Mouse (Mus musculus): ENCODE measurements around the gene Serpinb6c. TPM values are rescaled to one million over a fixed set of nuclear protein-coding genes. Genes with fewer than 3 reads are reported as not detected.

Gene Serpinb6c
- total RNA-seq, 1 experiment, result 3.7 TPM

DNA sequence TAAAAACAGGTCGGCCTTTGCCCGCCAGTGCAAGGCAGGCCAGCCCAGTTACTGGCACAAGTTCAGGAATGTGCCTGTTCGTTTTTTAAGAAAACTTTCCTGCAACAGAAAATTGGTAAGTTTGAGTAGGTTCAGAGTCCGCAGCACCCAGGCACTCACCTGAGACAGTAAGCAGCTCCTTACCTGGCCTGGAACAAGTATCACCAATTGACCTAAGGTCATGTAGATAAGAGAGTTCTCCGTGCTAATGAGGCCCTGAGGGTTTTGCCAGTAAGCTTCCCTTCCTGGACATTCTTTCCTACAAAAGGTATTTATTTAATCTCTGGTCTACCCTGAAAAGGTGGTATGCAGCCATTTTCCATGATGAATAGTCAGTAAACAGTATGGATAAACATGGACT lies 16.2 kb upstream of the Serpinb6c start:
- in situ Hi-C loops (cut with MboI; ENCODE audit: low sequenced_read_pairs in 2 of 2, unreplicated experiment in 2 of 2), result no loop called here
- Histone ChIP-seq H3K9me3 (ENCODE audit: control insufficient read depth, insufficient read depth, low read depth, low read length) (no peaks in the 10 kb centered on the region), H3K4me1 (ENCODE audit: control insufficient read depth in 2 of 2, insufficient read depth in 2 of 2, low read length in 2 of 2, poor library complexity in 1 of 2) (peaks cover 3 to 4% of the 10 kb centered on the region in 2 experiments; a peak in 2 of 4 replicates), H3K27ac (ENCODE audit: insufficient read depth, low read depth, low read length, poor library complexity, severe bottlenecking) (peak overlapping the region; percentile 90), H3K4me3 (ENCODE audit: insufficient read depth in 1 of 2, low read depth in 1 of 2, low read length in 2 of 2, poor library complexity in 1 of 2, severe bottlenecking in 1 of 2) (peak overlapping the region; percentile 61 to 74), H3K36me3 (ENCODE audit: control insufficient read depth, insufficient read depth, low read length, poor library complexity, severe bottlenecking) (no peaks in the 10 kb centered on the region; the same call in none of the 2 replicates), H3K9ac (ENCODE audit: insufficient read depth, low read depth, low read length, poor library complexity, severe bottlenecking) (peak overlapping the region; percentile 87)
- TF ChIP-seq HCFC1 (IDR thresholded peaks at IDR 0.05; ENCODE audit: borderline replicate concordance, insufficient read depth, low read length), result no peak
- no peak for TF ChIP-seq MAFK (IDR thresholded peaks at IDR 0.05; ENCODE audit: insufficient read depth, low read depth, low read length)
- TF ChIP-seq ZNF384 (IDR thresholded peaks at IDR 0.05; ENCODE audit: low read depth, low read length), result no peak
- TF ChIP-seq CHD2 (IDR thresholded peaks at IDR 0.05; ENCODE audit: low read depth, low read length), result no peak
- TF ChIP-seq ZC3H11A (IDR thresholded peaks at IDR 0.05; ENCODE audit: borderline replicate concordance, low read depth, low read length), result no peak
- DNase-seq (ENCODE audit: low read depth, low spot score), result no peak

DNA sequence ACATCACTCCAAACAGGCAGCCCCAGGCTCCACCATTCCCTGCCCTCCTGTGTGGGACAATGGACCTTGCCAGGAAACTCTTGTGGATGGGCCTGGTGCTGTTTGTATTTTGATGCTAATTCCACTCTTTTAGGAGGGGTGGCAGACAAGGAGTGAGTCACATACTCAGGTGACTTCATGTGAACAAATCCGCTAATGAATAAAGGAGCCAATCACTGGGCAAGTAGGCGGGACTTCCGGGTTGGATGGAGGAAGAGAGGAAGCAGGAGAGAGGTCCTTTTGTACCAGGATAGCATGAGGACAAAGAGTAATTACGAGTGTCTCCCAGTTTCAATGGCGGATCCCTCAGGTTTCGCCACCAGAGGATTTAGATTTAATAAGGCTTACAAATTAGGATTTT lies 15.5 kb upstream of the Serpinb6c start:
- peak overlapping the region; percentile 61 to 74 for H3K4me3 ChIP-seq (ENCODE audit: insufficient read depth in 1 of 2, low read depth in 1 of 2, low read length in 2 of 2, poor library complexity in 1 of 2, severe bottlenecking in 1 of 2)
- H3K4me1 ChIP-seq (ENCODE audit: control insufficient read depth in 2 of 2, insufficient read depth in 2 of 2, low read length in 2 of 2, poor library complexity in 1 of 2), result peaks cover 3 to 4% of the 10 kb centered on the region in 2 experiments; a peak in 2 of 4 replicates
- H3K27ac ChIP-seq (ENCODE audit: insufficient read depth, low read depth, low read length, poor library complexity, severe bottlenecking), result peak overlapping the region; percentile 90; the same call in 1 of the 2 replicates
- peak; percentile 75 for DNase-seq (ENCODE audit: low read depth, low spot score)
- H3K9ac ChIP-seq (ENCODE audit: insufficient read depth, low read depth, low read length, poor library complexity, severe bottlenecking), result peak overlapping the region; percentile 87; the same call in 1 of the 2 replicates
- H3K9me3 ChIP-seq (ENCODE audit: control insufficient read depth, insufficient read depth, low read depth, low read length), result no peaks in the 10 kb centered on the region
- H3K36me3 ChIP-seq (ENCODE audit: control insufficient read depth, insufficient read depth, low read length, poor library complexity, severe bottlenecking), result no peaks in the 10 kb centered on the region; the same call in none of the 2 replicates
- TF ChIP-seq MAFK (IDR thresholded peaks at IDR 0.05; ENCODE audit: insufficient read depth, low read depth, low read length), result no peak
- TF ChIP-seq ZNF384 (IDR thresholded peaks at IDR 0.05; ENCODE audit: low read depth, low read length), result no peak
- no peak for TF ChIP-seq CHD2 (IDR thresholded peaks at IDR 0.05; ENCODE audit: low read depth, low read length)
- no peak for TF ChIP-seq HCFC1 (IDR thresholded peaks at IDR 0.05; ENCODE audit: borderline replicate concordance, insufficient read depth, low read length)
- TF ChIP-seq ZC3H11A (IDR thresholded peaks at IDR 0.05; ENCODE audit: borderline replicate concordance, low read depth, low read length), result no peak
- in situ Hi-C loops (cut with MboI; ENCODE audit: low sequenced_read_pairs in 2 of 2, unreplicated experiment in 2 of 2), result no loop called here

DNA sequence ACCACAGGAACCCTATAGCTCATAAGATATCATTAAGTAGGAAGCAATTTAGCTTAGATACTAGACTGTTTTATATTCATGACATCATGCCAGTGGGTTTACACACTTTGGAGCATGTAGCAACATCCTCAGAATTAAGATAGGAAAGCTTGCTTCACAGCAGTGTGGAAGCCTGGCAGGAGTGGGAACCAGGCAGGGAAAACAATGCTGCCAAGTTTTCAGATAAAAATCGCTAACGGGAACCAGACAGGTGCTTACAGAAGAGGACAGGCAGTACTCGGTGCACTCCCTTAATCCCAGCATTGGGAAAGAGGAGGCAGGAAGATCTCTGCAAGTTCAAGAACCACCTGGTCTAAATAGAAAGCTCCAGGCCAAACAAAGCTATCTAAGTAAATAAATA lies 1.3 kb upstream of the Serpinb6c start:
- no peaks in the 10 kb centered on the region for H3K36me3 ChIP-seq (ENCODE audit: control insufficient read depth, insufficient read depth, low read length, poor library complexity, severe bottlenecking)
- in situ Hi-C loops (cut with MboI; ENCODE audit: low sequenced_read_pairs in 2 of 2, unreplicated experiment in 2 of 2), result no loop called here
- H3K4me1 ChIP-seq (ENCODE audit: control insufficient read depth in 2 of 2, insufficient read depth in 2 of 2, low read length in 2 of 2, poor library complexity in 1 of 2), result peaks cover 3 to 4% of the 10 kb centered on the region in 2 experiments; a peak in 2 of 4 replicates
- H3K9me3 ChIP-seq (ENCODE audit: control insufficient read depth, insufficient read depth, low read depth, low read length), result no peaks in the 10 kb centered on the region
- no peak overlapping the region for H3K27ac ChIP-seq (ENCODE audit: insufficient read depth, low read depth, low read length, poor library complexity, severe bottlenecking)
- TF ChIP-seq ZC3H11A (IDR thresholded peaks at IDR 0.05; ENCODE audit: borderline replicate concordance, low read depth, low read length) (no peak), CHD2 (IDR thresholded peaks at IDR 0.05; ENCODE audit: low read depth, low read length) (no peak), MAFK (IDR thresholded peaks at IDR 0.05; ENCODE audit: insufficient read depth, low read depth, low read length) (no peak), ZNF384 (IDR thresholded peaks at IDR 0.05; ENCODE audit: low read depth, low read length) (no peak), HCFC1 (IDR thresholded peaks at IDR 0.05; ENCODE audit: borderline replicate concordance, insufficient read depth, low read length) (no peak)
- no peak overlapping the region for H3K9ac ChIP-seq (ENCODE audit: insufficient read depth, low read depth, low read length, poor library complexity, severe bottlenecking)
- no peak for DNase-seq (ENCODE audit: low read depth, low spot score)
- no peak overlapping the region for H3K4me3 ChIP-seq (ENCODE audit: insufficient read depth in 1 of 2, low read depth in 1 of 2, low read length in 2 of 2, poor library complexity in 1 of 2, severe bottlenecking in 1 of 2)

DNA sequence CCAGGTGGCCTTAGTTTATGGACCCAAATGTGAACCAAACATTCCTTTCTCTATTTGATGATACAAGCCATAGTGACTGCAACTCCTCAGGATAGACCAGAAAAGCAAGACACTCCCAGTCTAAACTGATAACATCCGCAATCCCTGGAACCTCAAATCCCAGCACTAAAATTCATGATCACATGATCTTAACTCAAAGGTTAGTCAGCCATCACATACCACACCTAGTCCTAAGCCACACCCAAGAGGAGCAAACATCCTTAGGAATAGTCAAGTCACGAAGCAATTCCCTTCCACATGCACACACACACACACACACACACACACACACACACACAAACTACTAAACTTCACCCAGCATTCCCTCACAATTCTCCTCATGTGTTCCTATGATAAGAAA lies 2.2 kb downstream of the Serpinb6c start:
- no peak overlapping the region for H3K4me3 ChIP-seq (ENCODE audit: insufficient read depth in 1 of 2, low read depth in 1 of 2, low read length in 2 of 2, poor library complexity in 1 of 2, severe bottlenecking in 1 of 2)
- H3K9me3 ChIP-seq (ENCODE audit: control insufficient read depth, insufficient read depth, low read depth, low read length), result no peaks in the 10 kb centered on the region
- TF ChIP-seq ZC3H11A (IDR thresholded peaks at IDR 0.05; ENCODE audit: borderline replicate concordance, low read depth, low read length) (no peak), CHD2 (IDR thresholded peaks at IDR 0.05; ENCODE audit: low read depth, low read length) (no peak)
- no peak overlapping the region for H3K27ac ChIP-seq (ENCODE audit: insufficient read depth, low read depth, low read length, poor library complexity, severe bottlenecking)
- no peaks in the 10 kb centered on the region for H3K36me3 ChIP-seq (ENCODE audit: control insufficient read depth, insufficient read depth, low read length, poor library complexity, severe bottlenecking)
- DNase-seq (ENCODE audit: low read depth, low spot score), result no peak
- H3K9ac ChIP-seq (ENCODE audit: insufficient read depth, low read depth, low read length, poor library complexity, severe bottlenecking), result no peak overlapping the region
- in situ Hi-C loops (cut with MboI; ENCODE audit: low sequenced_read_pairs in 2 of 2, unreplicated experiment in 2 of 2), result no loop called here
- H3K4me1 ChIP-seq (ENCODE audit: control insufficient read depth in 2 of 2, insufficient read depth in 2 of 2, low read length in 2 of 2, poor library complexity in 1 of 2), result peaks cover 3 to 4% of the 10 kb centered on the region in 2 experiments; a peak in 2 of 4 replicates

DNA sequence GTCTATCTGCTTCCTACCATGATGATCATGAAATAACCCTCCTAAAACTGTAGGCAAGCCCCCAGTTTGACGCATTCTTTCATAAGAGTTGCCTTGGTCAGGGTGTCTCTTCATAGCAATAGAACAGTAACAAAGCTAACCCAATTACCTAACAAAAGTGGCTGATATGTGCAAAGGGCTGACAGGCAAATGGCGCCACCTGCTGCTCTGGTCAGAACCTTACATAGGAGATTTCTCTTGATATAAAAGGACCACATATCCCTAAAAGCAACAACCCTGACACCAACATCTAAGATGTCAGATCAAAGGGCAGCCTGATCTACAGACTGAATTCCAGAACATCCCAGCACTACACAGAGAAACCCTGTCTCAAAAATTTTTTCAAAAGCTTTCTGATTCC lies 11.3 kb downstream of the Serpinb6c start:
- peak; percentile 40 for DNase-seq (ENCODE audit: low read depth, low spot score)
- Histone ChIP-seq H3K36me3 (ENCODE audit: control insufficient read depth, insufficient read depth, low read length, poor library complexity, severe bottlenecking) (no peaks in the 10 kb centered on the region), H3K4me1 (ENCODE audit: control insufficient read depth in 2 of 2, insufficient read depth in 2 of 2, low read length in 2 of 2, poor library complexity in 1 of 2) (no peaks in the 10 kb centered on the region), H3K27ac (ENCODE audit: insufficient read depth, low read depth, low read length, poor library complexity, severe bottlenecking) (no peak overlapping the region), H3K9ac (ENCODE audit: insufficient read depth, low read depth, low read length, poor library complexity, severe bottlenecking) (no peak overlapping the region), H3K9me3 (ENCODE audit: control insufficient read depth, insufficient read depth, low read depth, low read length) (no peaks in the 10 kb centered on the region), H3K4me3 (ENCODE audit: insufficient read depth in 1 of 2, low read depth in 1 of 2, low read length in 2 of 2, poor library complexity in 1 of 2, severe bottlenecking in 1 of 2) (no peak overlapping the region)
- in situ Hi-C loops (cut with MboI; ENCODE audit: low sequenced_read_pairs in 2 of 2, unreplicated experiment in 2 of 2), result no loop called here
- no peak for TF ChIP-seq CHD2 (IDR thresholded peaks at IDR 0.05; ENCODE audit: low read depth, low read length)
- peak; percentile 63; the same call in 1 of the 2 replicates for TF ChIP-seq ZC3H11A (IDR thresholded peaks at IDR 0.05; ENCODE audit: borderline replicate concordance, low read depth, low read length)

All from ES-E14 (cell line).